Mouse (Mus musculus) heart, postnatal 25 days (tissue): ENCODE results near the gene H3f3b. TPM values are rescaled to one million over a fixed set of nuclear protein-coding genes. Genes with fewer than 3 reads are reported as not detected.

Source experiments
- total RNA-seq, 2 experiments: library from RNA; stranded (reverse); gene quantifications; 2 replicates each; pipeline ENCODE4 v1.2.3; 2021

The H3f3b gene
- total RNA-seq, 2 experiments from 2014 or later: 128 to 130 TPM

Other genes with a start within 250 kb of the H3f3b start
- gene Caskin2, start 214.3 kb downstream of the H3f3b start, total RNA-seq: 10 to 100 TPM; 41.8 to 52.2 TPM
- 1 to 10 TPM; 9.1 to 9.2 TPM for gene Tsen54, start 213.2 kb downstream of the H3f3b start, total RNA-seq
- 10 to 100 TPM; 15.1 to 21.5 TPM for gene Llgl2, start 203.9 kb downstream of the H3f3b start, total RNA-seq
- gene Myo15b, start 169.6 kb downstream of the H3f3b start, total RNA-seq: under 1 TPM in 1 of 2 experiments, not detected in 1; 0.08 TPM
- 10 to 100 TPM; 19.7 to 20.2 TPM for gene Smim5, start 128.0 kb downstream of the H3f3b start, total RNA-seq
- under 1 TPM in 1 of 2 experiments, not detected in 1; 0.26 TPM for gene Smim6, start 115.9 kb downstream of the H3f3b start, total RNA-seq
- 10 to 100 TPM; 14.1 to 17.4 TPM for gene Sap30bp, start 94.7 kb downstream of the H3f3b start, total RNA-seq
- 1 to 10 TPM; 7.3 to 8.8 TPM for gene Recql5, start 94.5 kb downstream of the H3f3b start, total RNA-seq
- 1 to 10 TPM; 3.5 to 4.0 TPM for gene Itgb4, start 53.3 kb downstream of the H3f3b start, total RNA-seq
- 10 to 100 TPM; 13.9 to 16.0 TPM for gene Galk1, start 15.2 kb downstream of the H3f3b start, total RNA-seq
- gene Unk, start 2.4 kb upstream of the H3f3b start, total RNA-seq: 1 to 10 TPM; 8.4 to 9.0 TPM
- gene Unc13d, start 50.0 kb upstream of the H3f3b start, total RNA-seq: 1 to 10 TPM in 1 of 2 experiments, under 1 TPM in 1; 0.75 to 1.0 TPM
- gene Wbp2, start 59.0 kb upstream of the H3f3b start, total RNA-seq: 10 to 100 TPM; 80.1 to 92.2 TPM
- 10 to 100 TPM; 27.0 to 37.6 TPM for gene Trim47, start 99.2 kb upstream of the H3f3b start, total RNA-seq
- gene Trim65, start 103.2 kb upstream of the H3f3b start, total RNA-seq: 1 to 10 TPM; 6.1 to 8.4 TPM
- gene Mrpl38, start 110.9 kb upstream of the H3f3b start, total RNA-seq: 10 to 100 TPM; 62.5 to 66.0 TPM
- 10 to 100 TPM; 16.1 to 17.2 TPM for gene Fbf1, start 140.2 kb upstream of the H3f3b start, total RNA-seq
- 10 to 100 TPM; 15.5 to 19.3 TPM for gene Ten1, start 170.9 kb upstream of the H3f3b start, total RNA-seq
- 100 to 1,000 TPM; 123 to 137 TPM for gene Acox1, start 171.1 kb upstream of the H3f3b start, total RNA-seq
- gene Evpl, start 210.1 kb upstream of the H3f3b start, total RNA-seq: under 1 TPM; 0.75 to 0.98 TPM
- 10 to 100 TPM; 61.9 to 62.9 TPM for gene Srp68, start 246.3 kb upstream of the H3f3b start, total RNA-seq